In the genomic region with DNA sequence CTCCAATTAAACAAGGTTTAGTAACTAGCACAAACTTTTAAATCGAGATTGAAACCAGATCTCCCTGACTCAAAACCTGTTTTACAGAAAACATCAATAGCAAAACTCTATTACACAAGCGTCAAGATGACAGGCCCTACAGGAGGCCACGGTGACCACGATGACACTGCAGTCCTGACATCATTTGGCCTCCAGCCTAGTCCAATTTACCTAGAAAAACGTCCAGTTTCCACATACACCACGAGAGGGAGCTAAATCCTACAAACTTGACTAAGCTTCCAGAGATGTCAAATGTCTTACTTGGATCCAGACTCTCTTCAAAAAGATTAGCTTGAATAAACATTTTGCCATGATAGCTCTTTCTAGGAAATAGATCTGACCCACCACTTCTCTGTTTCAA, we compare ENCODE assay signal across 9 mouse cellular contexts. TPM values are rescaled to one million over a fixed set of nuclear protein-coding genes. Genes with fewer than 3 reads are reported as not detected.
DNase-seq lines count a peak whose midpoint lies in the region; ATAC-seq and TF ChIP-seq lines count a peak whose summit lies in the region.
"Had no signal": no experiment of that assay in that cellular context is flagged by ENCODE, and none has a peak within 500 bp of the region (broad histone marks: within the 10 kb centered on the region; RNA-seq: fewer than 3 reads in every experiment).

No protein-coding gene starts in this region.

- H3K4me2 ChIP-seq in heart, embryonic 12.5 days: no peak overlapping the region
- H3K4me2 ChIP-seq in lung, embryonic 14.5 days: no peak overlapping the region
- H3K4me2 ChIP-seq: limb, embryonic 15.5 days had no signal

- H3K27me3 ChIP-seq in heart, embryonic 12.5 days (replicated peaks): no peaks in the 10 kb centered on the region
- no peaks in the 10 kb centered on the region for H3K27me3 ChIP-seq in lung, embryonic 14.5 days (ENCODE audit: insufficient read depth, low read length)
- H3K27me3 ChIP-seq: limb, embryonic 15.5 days had no signal

- TF ChIP-seq CTCF in lung, embryonic 14.5 days (IDR thresholded peaks at IDR 0.05; ENCODE audit: low read depth): peak; percentile 70

- 22% methylated on average over 6 of the region's 6 CpGs for WGBS in heart, embryonic 12.5 days
- 21% methylated on average over 6 of the region's 6 CpGs for WGBS in lung, embryonic 14.5 days

- H3K9me3 ChIP-seq in heart, embryonic 12.5 days (replicated peaks): no peaks in the 10 kb centered on the region
- no peaks in the 10 kb centered on the region for H3K9me3 ChIP-seq in lung, embryonic 14.5 days (ENCODE audit: low read depth, low read length)
- H3K9me3 ChIP-seq: limb, embryonic 15.5 days had no signal

- no peak overlapping the region for H3K4me3 ChIP-seq in heart, embryonic 12.5 days
- no peak overlapping the region for H3K4me3 ChIP-seq in lung, embryonic 14.5 days (ENCODE audit: low read depth, low read length)
- H3K4me3 ChIP-seq: limb, embryonic 15.5 days had no signal

- peaks cover 11% of the 10 kb centered on the region for H3K4me1 ChIP-seq in heart, embryonic 12.5 days (replicated peaks)
- H3K4me1 ChIP-seq in lung, embryonic 14.5 days (ENCODE audit: insufficient read depth): no peaks in the 10 kb centered on the region

- H3K27ac ChIP-seq in heart, embryonic 12.5 days (ENCODE audit: poor library complexity, severe bottlenecking): no peak overlapping the region
- no peak overlapping the region for H3K27ac ChIP-seq in lung, embryonic 14.5 days (ENCODE audit: low read depth)
- H3K27ac ChIP-seq: limb, embryonic 15.5 days had no signal

- intact Hi-C loops in heart, postnatal 36 days (cut with DNase I): no loop called here

- H3K9ac ChIP-seq in heart, embryonic 12.5 days: no peak overlapping the region
- no peak overlapping the region for H3K9ac ChIP-seq in lung, embryonic 14.5 days
- H3K9ac ChIP-seq: limb, embryonic 15.5 days had no signal

- ATAC-seq in heart, embryonic 12.5 days (ENCODE audit: insufficient number of reproducible peaks, low FRiP score): no peak
- ATAC-seq in lung, embryonic 14.5 days (ENCODE audit: insufficient read depth): no peak

- H3K36me3 ChIP-seq in heart, embryonic 12.5 days: peaks cover 71% of the 10 kb centered on the region
- peaks cover 62% of the 10 kb centered on the region for H3K36me3 ChIP-seq in lung, embryonic 14.5 days (ENCODE audit: insufficient read depth)

- peak; percentile 60 to 77 for DNase-seq in heart, adult 18-20 months
- DNase-seq in 3T3-L1 (ENCODE audit: low read depth, low spot score): peak; percentile 95
- peak; percentile 73 for DNase-seq in ZHBTc4 (ENCODE audit: low read depth, low spot score)
- DNase-seq in cerebellum, postnatal 36 days: peak; percentile 56 to 78
- DNase-seq in heart, postnatal 36 days: peak; percentile 25 to 53
- peak; percentile 89 for DNase-seq in lung, embryonic 14.5 days
- DNase-seq in spleen, adult 12 weeks (ENCODE audit: low spot score): peak; percentile 39

RNA-seq across cellular contexts. Expression of a gene that starts 19.5 kb away (rescaled TPM):
- 100 to 1,000 TPM; 111 to 137 TPM for total RNA-seq in heart, adult 18-20 months (2021)
- 98.4 and 107 TPM in 2 replicates for polyA plus RNA-seq in heart, embryonic 12.5 days (2016; fragmentation: Nextera tagmentation; extraction: Ambion mirVana)
- total RNA-seq in heart, postnatal 36 days (2021): 100 to 1,000 TPM; 111 to 123 TPM
- polyA plus RNA-seq in lung, embryonic 14.5 days (2014; fragmentation: Nextera tagmentation; extraction: Ambion mirVana): 105 and 108 TPM in 2 replicates

RNA-seq across cellular contexts. Expression of a gene that starts 38.9 kb away (rescaled TPM):
- 10 to 100 TPM; 19.5 to 22.6 TPM for total RNA-seq in heart, adult 18-20 months (2021)
- 16.0 and 16.6 TPM in 2 replicates for polyA plus RNA-seq in heart, embryonic 12.5 days (2016; fragmentation: Nextera tagmentation; extraction: Ambion mirVana)
- total RNA-seq in heart, postnatal 36 days (2021): 10 to 100 TPM; 15.8 to 20.6 TPM
- 20.5 and 21.6 TPM in 2 replicates for polyA plus RNA-seq in lung, embryonic 14.5 days (2014; fragmentation: Nextera tagmentation; extraction: Ambion mirVana)

RNA-seq across cellular contexts. Expression of a gene that starts 52.8 kb away (rescaled TPM):
- 10 to 100 TPM; 29.4 to 31.9 TPM for total RNA-seq in heart, adult 18-20 months (2021)
- 45.6 and 47.6 TPM in 2 replicates for polyA plus RNA-seq in heart, embryonic 12.5 days (2016; fragmentation: Nextera tagmentation; extraction: Ambion mirVana)
- total RNA-seq in heart, postnatal 36 days (2021): 10 to 100 TPM; 32.0 to 34.4 TPM
- 42.0 and 45.3 TPM in 2 replicates for polyA plus RNA-seq in lung, embryonic 14.5 days (2014; fragmentation: Nextera tagmentation; extraction: Ambion mirVana)

RNA-seq across cellular contexts. Expression of a gene that starts 53.5 kb away (rescaled TPM):
- 10 to 100 TPM; 28.4 to 29.0 TPM for total RNA-seq in heart, adult 18-20 months (2021)
- polyA plus RNA-seq in heart, embryonic 12.5 days (2016; fragmentation: Nextera tagmentation; extraction: Ambion mirVana): 31.4 and 40.8 TPM in 2 replicates
- total RNA-seq in heart, postnatal 36 days (2021): 10 to 100 TPM; 26.1 to 31.3 TPM
- 25.2 and 27.6 TPM in 2 replicates for polyA plus RNA-seq in lung, embryonic 14.5 days (2014; fragmentation: Nextera tagmentation; extraction: Ambion mirVana)

Comparison
In these comparisons a context has a peak if more than half of its experiments do, and no peak if none do; other contexts are left out.
1. DNase-seq: peak in every context shown above with its lines; median percentile 95 in 3T3-L1; 89 in lung, embryonic 14.5 days; 73 in ZHBTc4; 68 in heart, adult 18-20 months; 67 in cerebellum, postnatal 36 days; 39 in heart, postnatal 36 days; 39 in spleen, adult 12 weeks.